15 mouse cellular contexts compared by ENCODE assay signal in the genomic region with DNA sequence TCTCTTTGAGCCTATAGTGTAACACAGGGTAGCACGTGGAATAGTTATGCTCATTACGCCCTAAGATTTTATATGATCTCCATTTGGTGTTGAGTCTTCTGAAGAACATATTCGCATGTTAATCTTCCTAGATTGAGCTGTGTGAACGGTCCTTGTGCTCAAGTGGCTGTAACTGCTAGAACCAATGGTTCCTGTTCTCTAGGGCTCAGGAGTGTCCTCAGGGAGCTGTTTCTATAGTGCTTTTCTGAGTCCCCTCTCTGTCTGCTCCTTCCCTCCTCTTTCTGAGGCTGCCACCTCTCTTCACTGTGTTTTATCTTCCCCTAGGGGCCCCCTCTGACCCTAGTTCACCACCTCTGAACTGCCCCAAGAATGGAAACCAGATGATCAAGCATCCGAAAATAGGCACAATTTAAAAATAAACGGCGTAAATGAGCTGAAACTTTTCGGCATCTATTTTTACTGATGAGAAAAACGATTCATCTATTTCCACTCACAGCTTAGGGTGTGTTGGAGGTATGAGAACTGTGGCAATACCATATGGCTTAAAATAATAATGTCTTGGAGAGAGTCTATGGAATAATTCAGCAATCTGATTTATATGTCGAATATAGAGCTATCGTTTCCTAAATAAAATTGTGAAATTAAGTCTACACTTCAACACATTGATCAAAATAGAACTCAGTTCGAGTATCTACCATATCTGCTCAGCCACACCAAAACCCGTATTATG.
DNase-seq lines count a peak whose midpoint lies in the region; TF ChIP-seq lines count a peak whose summit lies in the region.
"Had no signal": no experiment of that assay in that cellular context is flagged by ENCODE, and none has a peak within 500 bp of the region (broad histone marks: within the 10 kb centered on the region; RNA-seq: fewer than 3 reads in every experiment).

No protein-coding gene starts in this region.

- H3K27me3 ChIP-seq in heart, embryonic 10.5 days (ENCODE audit: insufficient read depth, poor library complexity, severe bottlenecking): no peaks in the 10 kb centered on the region
- no peaks in the 10 kb centered on the region; the same call in 1 of the 2 replicates for H3K27me3 ChIP-seq in splenic B cell, adult 2 months (ENCODE audit: control insufficient read depth, insufficient read depth, low read length, poor library complexity, severe bottlenecking)
- H3K27me3 ChIP-seq: embryonic facial prominence, embryonic 15.5 days; hindbrain, embryonic 13.5 days; limb, embryonic 12.5 days had no signal

- intact Hi-C loops in left cerebral cortex, adult 2 months (cut with DNase I): loop anchor here (2.0 kb wide), 1 partner anchor 54 kb away; no protein-coding TSS in a partner anchor

- WGBS in heart, embryonic 10.5 days: 63% methylated on average over 13 of the region's 13 CpGs

- peaks cover 9% of the 10 kb centered on the region for H3K4me1 ChIP-seq in heart, embryonic 10.5 days
- H3K4me1 ChIP-seq: embryonic facial prominence, embryonic 15.5 days; hindbrain, embryonic 13.5 days had no signal

- H3K36me3 ChIP-seq in heart, embryonic 10.5 days: no peaks in the 10 kb centered on the region
- H3K36me3 ChIP-seq in splenic B cell, adult 2 months (ENCODE audit: control insufficient read depth, insufficient read depth, low read length, poor library complexity, severe bottlenecking): no peaks in the 10 kb centered on the region
- H3K36me3 ChIP-seq: embryonic facial prominence, embryonic 15.5 days; hindbrain, embryonic 13.5 days; limb, embryonic 12.5 days had no signal

- TF ChIP-seq CTCF in left cerebral cortex, adult 2 months (IDR thresholded peaks at IDR 0.05): no peak

- 0 out of 2 replicates have a peak overlapping the region, but pooled peaks have one; percentile 22 for H3K27ac ChIP-seq in heart, embryonic 10.5 days
- peak overlapping the region; percentile 56 for H3K27ac ChIP-seq in left cerebral cortex, adult 2 months
- H3K27ac ChIP-seq: embryonic facial prominence, embryonic 15.5 days; heart, adult 2 months; hindbrain, embryonic 13.5 days; limb, embryonic 12.5 days had no signal

- no peaks in the 10 kb centered on the region for H3K9me3 ChIP-seq in heart, embryonic 10.5 days
- H3K9me3 ChIP-seq: embryonic facial prominence, embryonic 15.5 days; hindbrain, embryonic 13.5 days; limb, embryonic 12.5 days had no signal

- DNase-seq in heart, embryonic 10.5 days (ENCODE audit: low spot score): no peak
- DNase-seq in heart, adult 18-20 months: no peak
- DNase-seq in left cerebral cortex, adult 2 months (ENCODE audit: extremely low spot score in 1 of 2, low spot score in 2 of 2): no peak
- no peak for DNase-seq in left cerebral cortex, adult 8-10 months (ENCODE audit: low spot score in 2 of 2)
- peak; percentile 16 for DNase-seq in embryo, embryonic 10 days (ENCODE audit: low spot score)
- DNase-seq in splenic B cell, adult 2 months (ENCODE audit: low read depth, low spot score): peak; percentile 18
- no peak for DNase-seq in thymus, postnatal 14 days
- DNase-seq: gastrocnemius, postnatal 25 days; kidney, adult 18-20 months; liver, postnatal 0 days; thymus, adult 2 months had no signal

- no peak overlapping the region for H3K4me3 ChIP-seq in heart, embryonic 10.5 days
- H3K4me3 ChIP-seq in left cerebral cortex, adult 2 months: no peak overlapping the region
- H3K4me3 ChIP-seq: embryonic facial prominence, embryonic 15.5 days; heart, adult 2 months; hindbrain, embryonic 13.5 days; limb, embryonic 12.5 days had no signal

Comparison
In these comparisons a context has a peak if more than half of its experiments do, and no peak if none do; other contexts are left out.
1. DNase-seq: peak in embryo, embryonic 10 days (single experiment) and splenic B cell, adult 2 months (single experiment); none in heart, embryonic 10.5 days (single experiment), heart, adult 18-20 months (0 of 2), left cerebral cortex, adult 2 months (0 of 2), left cerebral cortex, adult 8-10 months (0 of 2) and thymus, postnatal 14 days (single experiment).